Mouse (Mus musculus) liver, adult 2 months (tissue): ENCODE data around the gene Eif2b5. TPM values are rescaled to one million over a fixed set of nuclear protein-coding genes. Genes with fewer than 3 reads are reported as not detected.
"Not testable (repeated sequence)": the region's sequence is repeated elsewhere in the genome, so short reads cannot be mapped to it uniquely, and the experiment has no call there.

Source experiments
- DNase-seq: peaks from one replicate; pipeline ENCODE4 v3.0.0-alpha.2; 2011; ENCODE audit warnings: low read depth, low spot score; ENCODE audit errors: extremely low read depth
- H3K27ac ChIP-seq: fragments of 200-500 bp; replicated peaks from 2 replicates; pipeline ENCODE4 v1.5.1; 2012; ENCODE audit warnings: low read depth, mild to moderate bottlenecking, control low read depth, inconsistent platforms, low read length; ENCODE audit not compliant: insufficient read depth
- H3K27me3 ChIP-seq: fragments of 200-500 bp; 2 replicates; pipeline ENCODE4 v1.6.1; 2012; ENCODE audit warnings: mild to moderate bottlenecking, moderate library complexity, low read length, inconsistent platforms; ENCODE audit not compliant: control insufficient read depth, insufficient read depth
- H3K36me3 ChIP-seq: fragments of 200-500 bp; 2 replicates; pipeline ENCODE4 v1.6.1; 2012; ENCODE audit warnings: low read length, inconsistent platforms; ENCODE audit not compliant: control insufficient read depth, insufficient read depth
- H3K4me1 ChIP-seq: fragments of 200-500 bp; 2 replicates; pipeline ENCODE4 v1.6.1; 2011; ENCODE audit warnings: low read length; ENCODE audit not compliant: control insufficient read depth, insufficient read depth
- H3K4me3 ChIP-seq: fragments of 200-500 bp; 2 replicates; pipeline ENCODE4 v1.5.1; 2011; ENCODE audit warnings: low read depth, mild to moderate bottlenecking, control low read depth, low read length, moderate library complexity; ENCODE audit not compliant: insufficient read depth
- H3K79me2 ChIP-seq: fragments of 200-500 bp; 2 replicates; pipeline ENCODE4 v1.6.1; 2012; ENCODE audit warnings: inconsistent platforms, mild to moderate bottlenecking, low read length, moderate library complexity; ENCODE audit not compliant: control insufficient read depth, insufficient read depth
- H3K9ac ChIP-seq: fragments of 200-500 bp; 2 replicates; pipeline ENCODE4 v1.6.1; 2012; ENCODE audit warnings: low read depth, mild to moderate bottlenecking, control low read depth, inconsistent platforms, low read length
- CTCF ChIP-seq: fragments of 200-500 bp; IDR thresholded peaks from 2 replicates; pipeline ENCODE4 v1.5.1; 2011; ENCODE audit warnings: low read depth, low read length, control low read depth
- POLR2A ChIP-seq: fragments of 200-500 bp; IDR thresholded peaks from 2 replicates; pipeline ENCODE4 v1.6.1; 2011; ENCODE audit warnings: low read length, control low read depth; ENCODE audit not compliant: insufficient read depth; ENCODE audit errors: extremely low read depth
- WGBS: fragments of 180-500 bp; shearing (Covaris S2); methylation state at CpG from one replicate; pipeline ENCODE4 v1.1.7; 2018; 5-methylcytosine and 5-hydroxymethylcytosine counted together
- polyA plus RNA-seq: library from polyadenylated mRNA; depleted of rRNA; stranded (reverse); fragments of >200 nt; gene quantifications from 2 replicates; pipeline ENCODE4 v1.2.3, GENCODE M21; 2012; rRNA removed
- total RNA-seq: library from RNA; depleted of rRNA; stranded (reverse); fragments of >200 nt; gene quantifications from 2 replicates; pipeline ENCODE4 v1.2.3, GENCODE M21; 2014; rRNA removed

Eif2b5 gene
- 38.1 and 38.9 TPM in 2 replicates for total RNA-seq
- polyA plus RNA-seq, result 19.2 and 19.3 TPM in 2 replicates

DNA sequence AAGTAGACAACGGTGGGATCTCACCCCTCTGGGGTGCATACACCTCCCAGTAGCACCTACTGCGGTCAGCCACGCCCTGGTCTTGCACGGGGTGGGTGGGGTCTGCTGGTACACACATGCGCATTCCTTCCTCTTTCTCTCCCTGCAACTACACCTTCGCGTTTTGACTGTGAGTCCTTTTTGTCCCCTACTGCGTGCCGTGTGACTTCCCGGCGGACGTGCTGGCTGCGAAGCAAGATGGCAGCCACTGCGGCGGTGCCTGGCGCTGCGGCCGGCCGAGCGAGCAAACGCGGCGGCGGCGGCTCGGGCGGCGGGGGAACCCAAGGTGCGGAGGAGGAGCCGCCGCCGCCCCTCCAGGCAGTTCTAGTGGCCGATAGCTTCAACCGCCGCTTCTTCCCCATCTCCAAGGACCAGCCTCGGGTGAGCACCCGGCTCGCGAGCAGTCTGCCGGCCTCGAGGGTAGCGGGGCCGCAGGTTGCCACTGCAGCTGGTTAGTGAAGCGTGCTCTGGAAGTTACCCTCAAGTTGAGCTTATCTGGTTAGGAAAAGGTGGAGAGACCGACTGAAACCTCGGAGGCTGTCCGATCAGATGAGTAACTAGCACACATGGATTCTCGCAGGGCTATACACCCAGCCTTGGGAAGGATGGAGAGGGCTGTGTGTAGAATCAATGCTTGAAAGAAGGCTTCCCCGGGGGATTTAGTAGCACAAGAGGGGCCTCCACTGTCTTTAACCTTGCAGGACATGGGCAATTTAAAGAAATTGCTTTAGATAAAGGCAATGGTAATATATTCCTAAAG, at the start of gene Eif2b5:
TSS of gene Eif2b5 (plus strand) at position 141 of the 799 bp plus-strand sequence.
- peak; percentile 71 for TF ChIP-seq POLR2A
- TF ChIP-seq CTCF, result no peak
- under 1% methylated on average over 49 of the region's 49 CpGs for WGBS
- Histone ChIP-seq H3K27ac (peak within 1 kb of the TSS; percentile 26), H3K9ac (peak within 1 kb of the TSS; percentile 77), H3K27me3 (no peaks in the 10 kb centered on the region), H3K4me1 (peaks cover 2% of the 10 kb centered on the region), H3K36me3 (peaks cover 22% of the 10 kb centered on the region), H3K79me2 (0 out of 2 replicates have a peak, but pooled peaks cover 3% of the 10 kb centered on the region), H3K4me3 (peak within 1 kb of the TSS; percentile 83)
- DNase-seq, result peak; percentile 96

DNA sequence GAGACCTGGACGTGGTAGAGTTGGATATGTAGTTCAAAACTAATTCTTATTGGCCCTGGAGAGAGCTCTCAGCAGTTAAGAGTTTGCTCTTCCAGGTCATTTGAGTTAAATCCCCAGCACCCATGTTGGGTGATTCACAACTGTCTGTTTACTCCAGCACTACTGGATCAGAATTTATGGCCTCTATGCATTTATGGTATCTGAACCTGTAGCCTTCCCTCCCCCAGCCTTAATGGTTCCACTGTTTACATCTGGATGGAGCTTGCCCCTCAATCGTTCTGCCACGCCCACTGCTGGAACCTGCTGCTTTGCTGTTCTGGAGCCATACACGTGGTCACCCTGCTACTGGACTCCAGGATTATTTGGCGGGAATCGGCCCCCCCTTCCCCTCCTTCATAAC, 46.8 kb upstream of the Eif2b5 start:
- no peaks in the 10 kb centered on the region for H3K79me2 ChIP-seq
- H3K27me3 ChIP-seq, result no peaks in the 10 kb centered on the region
- no peak overlapping the region for H3K4me3 ChIP-seq
- TF ChIP-seq CTCF, result no peak
- TF ChIP-seq POLR2A, result no peak
- no peak overlapping the region for H3K27ac ChIP-seq
- no peak overlapping the region for H3K9ac ChIP-seq
- WGBS, result 70% methylated on average over 6 of the region's 6 CpGs
- no peak for DNase-seq
- no peaks in the 10 kb centered on the region for H3K4me1 ChIP-seq
- H3K36me3 ChIP-seq, result no peaks in the 10 kb centered on the region

- Histone ChIP-seq H3K27me3 (no peaks in the 10 kb centered on the region), H3K79me2 (no peaks in the 10 kb centered on the region), H3K9ac (no peak overlapping the region), H3K4me1 (no peaks in the 10 kb centered on the region), H3K36me3 (no peaks in the 10 kb centered on the region), H3K27ac (no peak overlapping the region), H3K4me3 (no peak overlapping the region)
- no peak for DNase-seq
- 95% methylated on average over 6 of the region's 6 CpGs for WGBS
- no peak for TF ChIP-seq POLR2A
- no peak for TF ChIP-seq CTCF
Measured at GRCm38 (mm10) chr16:20454155-20454654, 44.4 kb upstream of the Eif2b5 start.

DNA sequence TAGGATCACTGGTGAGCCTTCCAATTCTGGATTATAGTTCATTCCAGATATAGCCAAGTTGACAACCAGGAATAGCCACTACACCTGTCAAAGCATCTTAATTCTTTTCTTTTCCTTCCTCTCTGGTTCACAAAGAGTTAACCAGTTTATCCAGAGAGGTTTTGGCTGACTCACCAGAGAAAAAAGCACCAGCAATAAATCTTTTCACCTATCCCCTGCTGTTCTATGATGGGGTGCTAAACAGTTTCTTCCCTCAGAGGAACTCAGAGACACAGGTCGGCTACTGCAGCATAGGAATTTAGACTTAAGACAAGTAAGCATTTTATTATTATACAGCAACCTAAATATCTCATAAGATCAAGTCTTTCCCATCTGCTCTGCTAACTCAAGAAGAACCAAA, 42.5 kb upstream of the Eif2b5 start:
- WGBS, result 44% methylated on average over 1 of the region's 1 CpGs
- Histone ChIP-seq H3K79me2 (no peaks in the 10 kb centered on the region), H3K4me3 (no peak overlapping the region), H3K36me3 (no peaks in the 10 kb centered on the region), H3K27me3 (no peaks in the 10 kb centered on the region), H3K27ac (no peak overlapping the region), H3K9ac (no peak overlapping the region), H3K4me1 (no peaks in the 10 kb centered on the region)
- TF ChIP-seq CTCF (no peak), POLR2A (no peak)
- no peak for DNase-seq

GRCm38 (mm10) chr16:20458736-20459135, 39.9 kb upstream of the Eif2b5 start:
- H3K27ac ChIP-seq, H3K4me1 ChIP-seq, DNase-seq, H3K4me3 ChIP-seq, H3K79me2 ChIP-seq, H3K27me3 ChIP-seq, H3K9ac ChIP-seq, H3K36me3 ChIP-seq: not testable (repeated sequence)
- 87% methylated on average over 5 of the region's 5 CpGs for WGBS

DNA sequence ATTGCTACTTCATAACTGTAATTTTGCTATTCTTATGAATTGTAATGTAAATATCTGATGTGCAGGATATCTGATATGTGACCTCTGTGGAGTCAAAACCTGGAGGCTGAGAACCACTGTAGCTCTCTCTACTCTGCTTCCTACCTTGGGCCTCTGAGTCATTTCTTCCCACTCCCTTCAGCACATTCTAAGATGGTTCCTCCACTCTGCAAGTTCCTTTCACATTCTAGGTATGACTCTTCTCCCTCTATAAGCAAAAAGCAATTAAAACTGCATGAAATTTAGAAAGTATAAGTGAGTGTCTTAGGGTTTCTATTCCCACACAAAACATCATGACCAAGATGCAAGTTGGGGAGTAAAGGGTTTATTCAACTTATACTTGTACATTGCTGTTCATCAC, 33.9 kb upstream of the Eif2b5 start:
- Histone ChIP-seq H3K4me1 (no peaks in the 10 kb centered on the region), H3K9ac (no peak overlapping the region), H3K4me3 (no peak overlapping the region), H3K79me2 (no peaks in the 10 kb centered on the region), H3K27ac (no peak overlapping the region), H3K27me3 (no peaks in the 10 kb centered on the region), H3K36me3 (no peaks in the 10 kb centered on the region)
- DNase-seq, result no peak
- TF ChIP-seq POLR2A (no peak), CTCF (no peak)
